Mouse (Mus musculus) mature B cell (primary cell): Measurements from ENCODE around the gene Nsg1.

Experiments used
- in situ Hi-C: fragments of 300-500 bp; cut with MboI; formaldehyde crosslinking; loops from 2 replicates; pipeline ENCODE4 v1.14.3; 2019

The Nsg1 gene

GRCm38 (mm10) chr5:38159634-38160413 lies at the start of gene Nsg1:
Gene Nsg1 (minus strand): TSS chr5:38159907.
- in situ Hi-C loops: no loop called here

- in situ Hi-C loops: no loop called here
These were observed 49.3 kb upstream of the Nsg1 start for GRCm38 (mm10) chr5:38208985-38209384.

GRCm38 (mm10) chr5:38205303-38205726 lies 45.6 kb upstream of the Nsg1 start:
- in situ Hi-C loops: no loop called here

- in situ Hi-C loops: no loop called here
These were observed 40.0 kb upstream of the Nsg1 start for GRCm38 (mm10) chr5:38199686-38200085.

- in situ Hi-C loops: no loop called here
These were observed 37.7 kb upstream of the Nsg1 start for GRCm38 (mm10) chr5:38197482-38197823.

- in situ Hi-C loops: no loop called here
These were observed 37.2 kb upstream of the Nsg1 start for GRCm38 (mm10) chr5:38196821-38197481.

GRCm38 (mm10) chr5:38195941-38196340 lies 36.2 kb upstream of the Nsg1 start:
- in situ Hi-C loops: no loop called here

- in situ Hi-C loops: no loop called here
These were observed 35.2 kb upstream of the Nsg1 start for GRCm38 (mm10) chr5:38194946-38195345.

- in situ Hi-C loops: no loop called here
These were observed 31.2 kb upstream of the Nsg1 start for GRCm38 (mm10) chr5:38190907-38191306.

GRCm38 (mm10) chr5:38187006-38187405 lies 27.3 kb upstream of the Nsg1 start:
- in situ Hi-C loops: no loop called here

- in situ Hi-C loops: no loop called here
These were observed 25.1 kb upstream of the Nsg1 start for GRCm38 (mm10) chr5:38184688-38185285.

- in situ Hi-C loops: no loop called here
These were observed 14.7 kb upstream of the Nsg1 start for GRCm38 (mm10) chr5:38174256-38174912.

- in situ Hi-C loops: no loop called here
These were observed 14.1 kb upstream of the Nsg1 start for GRCm38 (mm10) chr5:38173766-38174165.

- in situ Hi-C loops: no loop called here
These were observed 8.8 kb upstream of the Nsg1 start for GRCm38 (mm10) chr5:38168497-38168896.

- in situ Hi-C loops: no loop called here
These were observed 617 bp downstream of the Nsg1 start for GRCm38 (mm10) chr5:38158947-38159633.

- in situ Hi-C loops: no loop called here
These were observed 1.2 kb downstream of the Nsg1 start for GRCm38 (mm10) chr5:38158501-38158946.

- in situ Hi-C loops: no loop called here
These were observed 2.2 kb downstream of the Nsg1 start for GRCm38 (mm10) chr5:38157481-38158020.

GRCm38 (mm10) chr5:38153636-38154035 lies 6.1 kb downstream of the Nsg1 start:
- in situ Hi-C loops: no loop called here

GRCm38 (mm10) chr5:38152201-38153108 lies 7.3 kb downstream of the Nsg1 start:
- in situ Hi-C loops: no loop called here

- in situ Hi-C loops: no loop called here
These were observed 8.4 kb downstream of the Nsg1 start for GRCm38 (mm10) chr5:38151264-38151663.
